Mouse (Mus musculus) midbrain, embryonic 15.5 days (tissue): ENCODE data around the gene Grm8. TPM values are rescaled to one million over a fixed set of nuclear protein-coding genes. Genes with fewer than 3 reads are reported as not detected.
A peak's percentile ranks its signal among the peaks of the same experiment; 100 is the strongest.

Source experiments
- ATAC-seq: fragments of 200-750 bp; cut with Nextera tagmentation; replicated peaks from 2 replicates; pipeline ENCODE4 v1.8.0; 2017; ENCODE audit warnings: moderate TSS enrichment
- H3K27ac ChIP-seq: fragments of 300-500 bp; sonication (generic); 2 replicates; pipeline ENCODE4 v1.5.1; 2015; ENCODE audit warnings: mild to moderate bottlenecking, inconsistent platforms
- H3K27me3 ChIP-seq: fragments of 300-500 bp; sonication (generic); replicated peaks from 2 replicates; pipeline ENCODE4 v1.6.1; 2015; ENCODE audit warnings: inconsistent platforms
- H3K36me3 ChIP-seq: fragments of 300-500 bp; sonication (generic); replicated peaks from 2 replicates; pipeline ENCODE4 v1.6.1; 2015; ENCODE audit warnings: inconsistent platforms
- H3K4me1 ChIP-seq: fragments of 300-500 bp; sonication (generic); 2 replicates; pipeline ENCODE4 v1.6.1; 2015; ENCODE audit warnings: inconsistent platforms
- H3K4me2 ChIP-seq: fragments of 300-500 bp; sonication (generic); 2 replicates; pipeline ENCODE4 v1.6.1; 2015; ENCODE audit warnings: inconsistent platforms, mild to moderate bottlenecking, moderate library complexity
- H3K4me3 ChIP-seq: fragments of 300-500 bp; sonication (generic); 2 replicates; pipeline ENCODE4 v1.5.1; 2015; ENCODE audit warnings: mild to moderate bottlenecking, inconsistent platforms
- H3K9ac ChIP-seq: fragments of 300-500 bp; sonication (generic); 2 replicates; pipeline ENCODE4 v1.6.1; 2015; ENCODE audit warnings: mild to moderate bottlenecking, inconsistent platforms
- H3K9me3 ChIP-seq: fragments of 300-500 bp; sonication (generic); 2 replicates; pipeline ENCODE4 v1.6.1; 2016; ENCODE audit warnings: inconsistent platforms
- whole genome bisulfite sequencing: fragments of 180-500 bp; shearing (Covaris S2); methylation state at CpG from one replicate; pipeline ENCODE4 v1.1.7; 2015; ENCODE audit warnings: mixed read lengths; 5-methylcytosine and 5-hydroxymethylcytosine counted together
- polyA plus RNA-seq: library from polyadenylated mRNA; unstranded; fragments of >200 nt; fragmentation: Nextera tagmentation; extraction: Ambion mirVana; gene quantifications from 2 replicates; pipeline ENCODE4 v1.2.1, GENCODE M21; 2015

Gene Grm8
- polyA plus RNA-seq, result 15.0 and 16.5 TPM in 2 replicates

DNA sequence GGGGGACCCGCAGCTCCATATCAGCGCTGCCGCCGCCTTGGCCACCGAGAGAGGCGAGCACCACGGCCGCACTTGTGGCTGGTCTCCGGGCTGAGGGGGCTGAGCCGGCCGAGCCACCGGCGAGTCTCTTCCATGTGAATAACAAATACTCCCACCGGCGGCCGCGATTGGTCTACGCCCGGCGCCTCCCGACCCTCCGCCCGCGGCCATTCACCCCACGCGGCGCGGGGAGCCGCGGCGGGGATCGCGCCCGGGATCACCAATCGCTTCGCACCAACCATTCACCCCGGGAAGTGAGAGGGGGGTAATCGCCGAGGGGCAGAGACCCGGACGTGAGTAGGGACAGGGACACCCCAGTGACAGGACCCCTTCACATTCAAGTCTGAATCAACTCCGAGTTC, at the start of gene Grm8:
Grm8 (minus strand) TSS at position 178 of the 401 bp plus-strand sequence.
- WGBS, result under 1% methylated on average over 42 of the region's 42 CpGs
- H3K9ac ChIP-seq, result peak within 1 kb of the TSS; percentile 58
- H3K36me3 ChIP-seq, result no peaks in the 10 kb centered on the region
- peak within 1 kb of the TSS; percentile 99 for H3K4me2 ChIP-seq
- no peaks in the 10 kb centered on the region for H3K9me3 ChIP-seq
- ATAC-seq, result peak; percentile 67
- H3K4me3 ChIP-seq, result peak within 1 kb of the TSS; percentile 74
- H3K27ac ChIP-seq, result peak within 1 kb of the TSS; percentile 69
- H3K27me3 ChIP-seq, result 0 out of 2 replicates have a peak, but pooled peaks cover 4% of the 10 kb centered on the region
- peaks cover 28% of the 10 kb centered on the region for H3K4me1 ChIP-seq

DNA sequence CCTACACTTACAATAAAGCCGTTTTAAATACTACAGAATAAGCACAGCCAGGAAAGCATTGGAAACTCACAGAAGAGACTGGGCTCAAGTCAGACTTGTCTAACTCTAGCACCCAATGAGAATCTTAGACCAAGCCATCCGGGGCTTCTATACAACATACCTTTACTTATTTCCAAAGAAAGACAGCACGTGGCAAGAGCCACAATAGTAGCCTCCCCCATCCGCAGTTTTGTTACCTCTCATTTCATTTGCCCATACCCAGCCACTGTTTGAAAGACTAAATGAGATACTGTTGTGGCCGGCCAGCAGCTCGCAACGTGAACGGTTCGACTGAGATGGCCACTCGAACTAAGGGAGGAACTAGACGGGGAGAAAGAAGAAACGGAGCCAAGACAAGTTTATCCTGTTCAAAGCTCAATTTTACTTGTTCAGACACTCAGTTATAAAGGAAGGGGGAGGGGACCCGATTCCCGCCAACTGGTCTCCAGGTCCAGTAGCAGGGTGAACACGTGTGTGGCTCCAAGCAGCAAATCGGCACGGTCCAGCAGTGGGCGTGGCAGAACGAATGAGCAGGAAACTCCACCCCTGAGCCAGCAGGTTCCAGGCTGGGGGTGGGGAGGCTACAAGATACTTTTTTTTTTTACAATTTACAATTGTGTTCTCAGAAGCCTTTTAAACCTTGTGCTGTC, 35.0 kb upstream of the Grm8 start:
- Histone ChIP-seq H3K4me1 (no peaks in the 10 kb centered on the region), H3K9ac (no peak overlapping the region), H3K4me2 (no peak overlapping the region), H3K27ac (no peak overlapping the region), H3K27me3 (no peaks in the 10 kb centered on the region), H3K4me3 (no peak overlapping the region), H3K9me3 (no peaks in the 10 kb centered on the region), H3K36me3 (no peaks in the 10 kb centered on the region)
- ATAC-seq, result no peak
- 75% methylated on average over 19 of the region's 19 CpGs for WGBS

DNA sequence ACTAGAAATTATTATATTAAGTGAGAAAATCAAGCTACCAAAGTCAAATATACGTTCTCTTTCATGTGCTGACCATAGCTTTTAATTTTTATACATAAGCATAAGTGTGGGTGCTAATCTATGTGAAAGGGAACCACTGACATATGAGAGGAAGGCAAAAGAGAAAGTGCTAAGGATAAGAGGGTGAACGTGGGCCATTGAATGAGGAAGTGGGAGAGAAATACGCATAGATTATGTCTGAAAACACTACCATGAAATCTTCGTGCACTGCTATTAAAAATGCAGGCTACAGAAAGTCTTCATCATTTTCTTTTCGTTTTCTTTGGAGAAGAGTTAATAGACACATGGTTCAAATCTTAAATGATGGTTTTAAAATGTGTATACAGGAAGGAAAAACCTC, 25.4 kb upstream of the Grm8 start:
- no peaks in the 10 kb centered on the region for H3K36me3 ChIP-seq
- no peak overlapping the region for H3K9ac ChIP-seq
- no peak overlapping the region for H3K4me2 ChIP-seq
- H3K27ac ChIP-seq, result no peak overlapping the region
- no peak overlapping the region for H3K4me3 ChIP-seq
- ATAC-seq, result no peak
- H3K27me3 ChIP-seq, result no peaks in the 10 kb centered on the region
- H3K9me3 ChIP-seq, result no peaks in the 10 kb centered on the region
- no peaks in the 10 kb centered on the region for H3K4me1 ChIP-seq
- 80% methylated on average over 5 of the region's 5 CpGs for WGBS

DNA sequence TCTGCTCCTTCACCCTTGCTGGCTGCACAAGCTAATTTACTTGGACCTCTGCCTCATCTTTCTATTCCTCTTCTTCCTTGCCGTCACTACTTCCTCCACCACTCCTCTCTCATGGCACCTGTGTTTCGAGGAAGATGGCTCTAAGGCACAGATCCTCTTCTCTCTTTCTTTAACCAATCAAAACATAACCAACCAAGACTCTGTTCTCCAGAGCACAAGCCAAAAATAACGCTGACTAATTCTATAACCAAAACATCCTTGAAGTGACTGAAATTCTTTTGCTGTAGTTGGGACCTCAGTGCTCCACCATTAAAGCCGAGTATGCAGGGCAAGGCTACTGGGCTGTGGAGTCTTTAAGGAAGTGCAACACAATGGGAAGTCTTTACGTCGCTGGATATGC, 11.5 kb upstream of the Grm8 start:
- Histone ChIP-seq H3K27ac (no peak overlapping the region), H3K4me3 (no peak overlapping the region), H3K9ac (no peak overlapping the region), H3K9me3 (no peaks in the 10 kb centered on the region), H3K4me2 (no peak overlapping the region), H3K36me3 (no peaks in the 10 kb centered on the region), H3K27me3 (no peaks in the 10 kb centered on the region), H3K4me1 (0 out of 2 replicates have a peak, but pooled peaks cover 4% of the 10 kb centered on the region)
- no peak for ATAC-seq
- 79% methylated on average over 6 of the region's 6 CpGs for WGBS

DNA sequence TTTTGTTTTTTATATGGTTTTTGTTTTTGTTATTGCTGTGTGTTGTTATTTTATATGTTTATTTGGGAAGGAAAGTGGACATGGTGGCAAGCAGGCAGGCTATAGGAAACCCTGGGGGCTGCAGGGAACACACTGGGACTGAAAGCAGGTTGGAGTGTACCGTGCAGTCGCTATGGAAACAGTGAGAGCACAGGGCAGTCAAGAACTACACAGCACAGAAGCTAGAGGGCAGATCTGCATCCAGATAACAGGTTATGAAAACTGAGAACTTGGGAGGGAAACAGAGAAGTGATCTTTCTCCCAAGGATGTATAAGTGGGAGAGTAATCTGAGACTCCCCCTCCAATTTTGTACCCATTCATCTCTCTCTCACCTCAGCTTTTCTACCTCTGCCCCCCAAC, 7.4 kb upstream of the Grm8 start:
- 0 out of 2 replicates have a peak, but pooled peaks cover 4% of the 10 kb centered on the region for H3K4me1 ChIP-seq
- peak; percentile 95 for ATAC-seq
- no peaks in the 10 kb centered on the region for H3K9me3 ChIP-seq

DNA sequence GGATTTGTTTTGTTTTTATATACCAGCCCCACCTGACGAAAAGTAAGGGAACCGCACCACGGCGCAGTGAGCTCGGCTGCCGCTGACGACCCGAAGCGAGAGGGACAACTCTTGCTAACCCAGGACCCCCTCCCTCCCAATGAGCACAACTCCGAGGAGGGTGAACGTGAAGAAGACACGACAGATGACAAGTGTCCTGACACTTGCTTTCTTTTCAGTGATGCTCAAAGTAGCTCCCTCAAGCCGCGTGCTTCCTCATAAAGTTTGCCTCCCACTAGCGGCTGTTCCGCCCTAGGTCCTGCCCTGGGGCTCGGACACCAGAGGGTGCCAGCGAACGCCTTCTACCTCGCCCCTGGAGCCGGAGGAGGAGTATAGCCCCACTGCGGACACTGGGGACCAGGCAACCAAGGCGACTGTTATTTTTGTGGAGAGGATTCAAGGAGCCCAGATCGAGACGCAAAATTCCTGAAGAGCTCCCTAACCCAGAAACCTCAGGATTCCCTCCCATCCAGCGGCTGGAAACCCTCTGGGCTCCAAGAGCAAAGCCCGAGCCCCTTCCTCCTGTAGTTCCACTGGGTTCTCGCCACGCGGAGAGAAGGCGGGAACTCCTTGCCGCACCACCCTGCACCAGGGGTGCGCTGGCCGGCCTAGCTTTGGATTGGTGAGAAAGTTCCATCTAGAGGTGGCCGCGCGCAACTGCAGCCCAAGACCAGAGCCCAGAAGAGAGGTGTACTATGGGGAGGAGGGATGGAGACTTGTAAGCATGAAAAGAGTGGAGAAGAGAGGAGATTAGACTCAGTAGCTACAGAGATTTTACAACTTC, 644 bp upstream of the Grm8 start:
- Histone ChIP-seq H3K4me3 (peak overlapping the region; percentile 74), H3K4me1 (peaks cover 28% of the 10 kb centered on the region), H3K9ac (peak overlapping the region; percentile 58), H3K4me2 (peak overlapping the region; percentile 99), H3K27me3 (0 out of 2 replicates have a peak, but pooled peaks cover 4% of the 10 kb centered on the region), H3K9me3 (no peaks in the 10 kb centered on the region), H3K27ac (peak overlapping the region; percentile 69), H3K36me3 (no peaks in the 10 kb centered on the region)
- peak; percentile 90 for ATAC-seq
- under 1% methylated on average over 37 of the region's 37 CpGs for WGBS

More for the DNA sequence above, 7.4 kb upstream of the Grm8 start:
- Histone ChIP-seq H3K27me3 (no peaks in the 10 kb centered on the region), H3K4me2 (no peak overlapping the region), H3K4me3 (no peak overlapping the region), H3K9ac (no peak overlapping the region), H3K27ac (no peak overlapping the region), H3K36me3 (no peaks in the 10 kb centered on the region)
- WGBS, result 7% methylated on average over 2 of the region's 2 CpGs

DNA sequence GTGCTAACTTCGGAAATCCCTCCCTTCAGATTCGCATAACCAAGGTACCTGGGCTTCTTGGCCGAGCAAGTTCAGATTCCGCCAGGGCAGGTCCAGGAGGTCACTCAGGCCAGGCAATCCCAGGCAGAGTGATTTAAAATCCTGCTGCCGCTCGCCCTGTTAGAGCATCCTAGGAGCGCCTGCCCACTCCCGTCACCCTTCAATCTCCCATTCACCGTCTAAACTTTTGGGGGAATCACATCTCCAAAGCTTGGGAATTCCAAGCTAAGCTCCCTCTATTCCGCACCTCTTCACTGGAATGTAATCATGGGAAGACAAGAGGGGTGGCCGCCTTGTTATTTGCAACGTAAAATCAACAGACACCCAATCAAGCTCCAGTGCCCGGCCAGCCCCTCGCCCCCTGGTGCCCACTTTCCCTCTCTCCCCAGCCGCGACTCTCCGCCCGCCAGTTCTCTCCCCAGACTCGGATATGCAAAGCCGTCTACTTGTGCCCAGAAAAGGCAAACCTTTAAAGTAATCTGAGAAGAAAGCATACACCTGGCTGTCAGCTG, 652 bp downstream of the Grm8 start:
- Histone ChIP-seq H3K36me3 (no peaks in the 10 kb centered on the region), H3K9ac (peak overlapping the region; percentile 58), H3K4me2 (peak overlapping the region; percentile 99), H3K9me3 (no peaks in the 10 kb centered on the region), H3K27ac (peak overlapping the region; percentile 69), H3K27me3 (0 out of 2 replicates have a peak, but pooled peaks cover 4% of the 10 kb centered on the region), H3K4me3 (peak overlapping the region; percentile 74), H3K4me1 (peaks cover 28% of the 10 kb centered on the region)
- peak; percentile 21; the same call in 1 of the 2 replicates for ATAC-seq
- under 1% methylated on average over 20 of the region's 20 CpGs for WGBS

DNA sequence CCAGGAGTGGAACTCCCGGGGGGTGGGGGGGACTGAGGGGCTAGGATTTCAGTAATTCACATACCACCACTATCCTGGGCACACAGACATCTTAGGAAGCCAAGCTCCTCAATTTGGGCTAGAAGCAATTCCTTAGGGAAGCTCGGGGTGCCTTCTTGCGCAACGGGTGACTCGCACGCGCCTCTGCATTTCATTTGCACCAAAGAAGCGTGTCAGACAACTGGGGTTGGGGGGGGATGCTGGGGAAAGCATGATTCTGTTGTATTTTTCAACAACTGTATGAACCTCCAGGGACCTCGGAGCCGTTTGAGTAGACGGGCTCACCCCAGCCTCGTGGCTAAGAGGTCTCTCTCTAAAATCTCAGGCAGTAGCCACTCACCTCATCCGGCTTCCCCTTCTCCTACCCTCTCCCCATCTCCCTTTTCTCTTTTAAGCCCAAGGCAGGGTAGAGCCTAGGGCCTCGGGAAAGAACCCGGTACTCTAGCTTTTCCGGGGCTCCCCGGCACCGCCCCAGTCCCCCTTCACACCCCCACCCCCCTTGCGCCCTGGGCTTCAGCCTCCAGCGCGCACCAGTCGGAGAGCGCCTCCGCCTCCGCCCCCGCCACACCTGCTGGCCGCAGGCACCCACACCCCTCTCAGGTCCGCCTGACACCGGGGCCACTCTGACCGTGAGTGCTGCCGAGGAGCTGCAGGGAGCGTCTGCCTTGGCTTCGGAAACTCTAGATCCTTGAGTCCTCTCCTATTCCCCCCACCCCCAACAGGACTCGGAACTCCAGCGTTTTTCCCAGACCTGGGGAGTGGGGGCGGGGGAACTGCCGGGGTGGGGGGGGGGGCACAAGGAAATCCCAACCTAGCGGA, 1.5 kb downstream of the Grm8 start:
- peak overlapping the region; percentile 69 for H3K27ac ChIP-seq
- peak overlapping the region; percentile 74 for H3K4me3 ChIP-seq
- peaks cover 28% of the 10 kb centered on the region for H3K4me1 ChIP-seq
- ATAC-seq, result peak; percentile 21; the same call in 1 of the 2 replicates
- H3K36me3 ChIP-seq, result no peaks in the 10 kb centered on the region
- H3K9ac ChIP-seq, result peak overlapping the region; percentile 58
- peak overlapping the region; percentile 99 for H3K4me2 ChIP-seq
- 0 out of 2 replicates have a peak, but pooled peaks cover 4% of the 10 kb centered on the region for H3K27me3 ChIP-seq
- 2% methylated on average over 38 of the region's 38 CpGs for WGBS
- H3K9me3 ChIP-seq, result no peaks in the 10 kb centered on the region

DNA sequence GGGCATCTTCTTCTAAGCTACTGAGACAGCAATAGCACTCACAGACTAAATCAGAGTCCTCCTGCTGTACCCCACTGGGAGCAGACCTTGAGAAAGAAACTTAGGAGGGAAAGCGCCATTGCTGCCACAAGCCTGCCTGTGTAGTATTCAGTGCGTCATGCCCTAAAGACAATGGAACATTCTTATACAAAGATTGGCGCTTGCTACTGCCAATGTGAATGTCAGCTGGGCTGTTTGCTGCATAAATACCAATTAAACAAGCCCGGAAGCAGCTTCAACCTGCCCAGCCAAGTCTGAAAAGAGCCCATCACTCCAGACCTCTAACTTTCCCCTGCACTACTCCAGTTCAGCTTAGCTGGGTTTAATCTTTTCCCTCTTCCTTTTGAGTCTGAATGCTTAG, 2.9 kb downstream of the Grm8 start:
- Histone ChIP-seq H3K27ac (no peak overlapping the region), H3K36me3 (no peaks in the 10 kb centered on the region), H3K27me3 (0 out of 2 replicates have a peak, but pooled peaks cover 4% of the 10 kb centered on the region), H3K9me3 (no peaks in the 10 kb centered on the region), H3K4me2 (peak overlapping the region; percentile 99), H3K4me1 (peaks cover 28% of the 10 kb centered on the region), H3K9ac (no peak overlapping the region), H3K4me3 (peak overlapping the region; percentile 74)
- 8% methylated on average over 4 of the region's 4 CpGs for WGBS
- ATAC-seq, result no peak

DNA sequence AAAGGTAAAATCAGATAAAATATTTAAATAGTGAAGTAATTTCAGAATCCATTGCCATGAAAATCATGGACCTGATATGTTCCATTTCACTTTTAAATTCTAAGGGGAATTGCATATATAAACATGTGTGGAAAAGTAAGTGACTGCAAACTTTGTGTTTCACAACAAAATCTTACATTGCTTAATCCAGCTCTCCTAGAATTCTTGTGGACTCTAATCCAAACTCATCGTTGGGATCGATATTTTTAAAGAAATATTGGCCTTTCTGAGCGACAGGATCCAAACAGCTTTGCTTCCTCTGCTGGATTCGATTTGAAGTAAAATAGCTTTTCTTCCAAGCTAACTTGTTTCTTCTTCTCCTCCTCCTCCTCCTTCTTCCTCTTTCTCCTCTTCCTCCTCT, 6.1 kb downstream of the Grm8 start:
- Histone ChIP-seq H3K4me1 (peaks cover 20% of the 10 kb centered on the region; the same call in 1 of the 2 replicates), H3K9me3 (no peaks in the 10 kb centered on the region), H3K36me3 (no peaks in the 10 kb centered on the region), H3K9ac (no peak overlapping the region), H3K27me3 (0 out of 2 replicates have a peak, but pooled peaks cover 4% of the 10 kb centered on the region), H3K4me2 (no peak overlapping the region), H3K4me3 (no peak overlapping the region), H3K27ac (no peak overlapping the region)
- no peak for ATAC-seq
- 94% methylated on average over 4 of the region's 4 CpGs for WGBS

DNA sequence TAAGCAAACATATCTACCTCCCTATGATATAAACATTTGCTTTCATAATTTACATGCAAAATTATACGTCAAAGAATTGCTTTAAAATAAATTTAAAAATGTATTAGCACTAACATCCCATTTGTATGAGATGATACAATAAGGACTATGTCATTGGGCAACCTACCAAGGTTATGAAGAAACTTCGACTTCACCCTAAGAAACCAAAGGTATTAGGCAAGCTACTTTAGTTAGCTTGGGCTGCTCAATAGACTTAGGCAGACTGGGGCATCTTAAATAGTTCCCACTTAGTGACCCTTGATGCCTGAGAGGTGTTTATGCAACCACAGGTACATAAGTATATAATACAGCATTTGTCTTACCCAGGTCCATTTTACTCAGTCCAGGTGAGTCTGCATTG, 19.5 kb downstream of the Grm8 start:
- Histone ChIP-seq H3K9ac (no peak overlapping the region), H3K4me1 (no peaks in the 10 kb centered on the region), H3K27me3 (no peaks in the 10 kb centered on the region), H3K27ac (no peak overlapping the region), H3K9me3 (no peaks in the 10 kb centered on the region), H3K4me2 (no peak overlapping the region), H3K36me3 (no peaks in the 10 kb centered on the region), H3K4me3 (no peak overlapping the region)
- WGBS, result 92% methylated on average over 2 of the region's 2 CpGs
- ATAC-seq, result no peak
